Mouse (Mus musculus) myocyte (in vitro differentiated cells): Measurements from ENCODE around the gene Nlrc5.

ENCODE experiments used
- E2F4 ChIP-seq: IDR thresholded peaks from one replicate; pipeline ENCODE4 v1.6.1; 2011; ENCODE audit warnings: mild to moderate bottlenecking, control low read depth, moderate library complexity; ENCODE audit not compliant: insufficient read depth
- MAX ChIP-seq: IDR thresholded peaks from one replicate; pipeline ENCODE4 v1.6.1; 2011; ENCODE audit warnings: low read depth, mild to moderate bottlenecking, control low read depth
- MYOG ChIP-seq, 3 experiments: IDR thresholded peaks; one replicate each; pipeline ENCODE4 v1.6.1; 2011; ENCODE audit warnings: control low read depth in 2 of 3, low read depth in 2 of 3, mild to moderate bottlenecking in 2 of 3; ENCODE audit not compliant: insufficient read length in 2 of 3, control insufficient read depth in 1 of 3, insufficient read depth in 1 of 3
- POLR2A ChIP-seq: IDR thresholded peaks from one replicate; pipeline ENCODE4 v1.6.1; 2011; ENCODE audit warnings: low read depth, mild to moderate bottlenecking, control low read depth, moderate library complexity; ENCODE audit not compliant: insufficient read length
- POLR2AphosphoS2 ChIP-seq: IDR thresholded peaks from one replicate; pipeline ENCODE4 v1.6.1; 2011; ENCODE audit warnings: low read depth, control low read depth; ENCODE audit not compliant: insufficient read length
- USF1 ChIP-seq: IDR thresholded peaks from one replicate; pipeline ENCODE4 v1.6.1; 2011; ENCODE audit warnings: low read depth, mild to moderate bottlenecking, control low read depth, moderate library complexity

- TF ChIP-seq MYOG (IDR thresholded peaks at IDR 0.05; ENCODE audit: control insufficient read depth in 1 of 3, insufficient read depth in 1 of 3, insufficient read length in 2 of 3, low read depth in 2 of 3): no peak
- TF ChIP-seq POLR2AphosphoS2: no peak
- TF ChIP-seq E2F4: no peak
- no peak for TF ChIP-seq POLR2A
- no peak for TF ChIP-seq USF1
- TF ChIP-seq MAX: no peak
These were observed 36.6 kb downstream of the Nlrc5 start for GRCm38 (mm10) chr8:94470794-94471193.
